Mouse (Mus musculus): ENCODE data around the gene Creb3l2. TPM values are rescaled to one million over a fixed set of nuclear protein-coding genes. Genes with fewer than 3 reads are reported as not detected.

The Creb3l2 gene
- total RNA-seq, 2 experiments from 2014 or later, result 61.7 to 66.7 TPM

DNA sequence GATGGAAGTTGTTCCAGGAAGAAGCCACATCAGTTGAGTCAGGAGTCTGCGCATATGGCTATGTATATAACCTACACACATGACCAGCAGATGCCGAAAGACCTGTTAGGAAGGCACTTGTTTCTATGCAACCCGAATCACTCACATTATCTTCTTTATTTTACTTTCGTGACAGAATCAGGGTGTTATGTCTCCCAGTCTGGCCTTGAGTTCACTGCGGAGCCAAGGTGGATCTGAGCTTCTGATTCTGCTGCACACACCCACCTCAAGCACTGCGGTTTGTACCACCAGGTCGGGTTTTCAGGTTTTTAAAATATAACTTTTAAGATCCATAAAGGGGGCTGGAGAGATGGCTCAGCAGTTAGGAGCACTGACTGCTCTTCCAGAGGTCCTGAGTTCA, 119.3 kb downstream of the Creb3l2 start:
- no peak for DNase-seq

DNA sequence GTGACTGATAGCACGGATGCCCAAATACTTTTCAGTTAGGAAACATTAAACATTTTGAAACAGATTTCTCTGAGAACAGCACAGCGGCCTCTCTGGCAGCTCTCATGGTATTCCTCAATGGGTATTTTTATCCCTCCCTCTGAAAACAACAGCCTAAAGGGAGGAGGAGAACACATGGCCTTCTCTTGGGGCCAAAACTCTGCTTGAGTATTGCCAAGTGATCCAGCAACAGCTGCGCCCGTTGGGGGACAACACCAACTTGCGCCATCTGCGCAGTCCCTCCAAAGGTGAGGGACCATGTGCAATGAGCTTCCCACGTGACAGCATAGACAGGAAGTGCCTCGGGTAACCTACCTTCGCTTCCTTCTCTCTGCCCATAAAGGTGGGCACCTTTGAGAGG, 119.9 kb downstream of the Creb3l2 start:
- DNase-seq, result no peak

DNA sequence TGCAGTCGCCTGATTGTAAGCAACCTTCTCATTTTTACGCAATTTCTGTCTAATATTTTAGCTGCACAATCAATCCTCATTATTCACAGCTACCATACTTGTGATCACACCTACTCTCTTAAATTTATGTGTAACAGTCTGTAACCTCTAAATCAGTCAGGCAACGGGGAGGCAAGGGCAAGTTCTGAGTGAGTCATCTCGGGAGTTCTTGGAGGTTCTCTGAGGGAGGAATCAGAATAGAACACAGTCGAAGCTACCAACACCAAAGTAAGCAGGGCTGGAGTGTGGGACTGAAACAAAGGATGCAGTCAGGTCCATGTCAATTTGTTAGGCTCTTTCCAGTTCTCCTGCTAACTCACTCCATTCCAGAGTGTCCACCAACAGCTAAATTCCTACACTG, 124.0 kb downstream of the Creb3l2 start:
- DNase-seq, result no peak

DNA sequence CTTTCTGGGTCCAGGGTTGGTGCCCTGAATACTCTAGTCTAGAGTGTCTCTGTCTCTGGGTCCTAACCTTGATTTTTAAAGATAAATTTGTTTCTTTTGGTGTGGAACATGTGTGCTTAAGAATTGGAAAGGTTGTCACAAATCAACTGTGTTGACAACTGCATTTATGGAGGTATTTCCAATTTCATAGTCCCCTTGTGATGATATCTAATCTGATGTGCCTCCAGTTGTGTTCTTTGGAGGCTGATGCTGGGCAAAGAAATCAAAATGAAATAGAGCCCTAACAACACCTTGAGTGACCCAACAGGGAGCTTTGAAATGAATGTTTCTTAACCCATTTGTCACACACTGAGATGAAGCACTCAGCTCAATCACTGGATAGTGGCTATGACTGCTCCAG, 126.5 kb downstream of the Creb3l2 start:
- DNase-seq, result no peak

DNA sequence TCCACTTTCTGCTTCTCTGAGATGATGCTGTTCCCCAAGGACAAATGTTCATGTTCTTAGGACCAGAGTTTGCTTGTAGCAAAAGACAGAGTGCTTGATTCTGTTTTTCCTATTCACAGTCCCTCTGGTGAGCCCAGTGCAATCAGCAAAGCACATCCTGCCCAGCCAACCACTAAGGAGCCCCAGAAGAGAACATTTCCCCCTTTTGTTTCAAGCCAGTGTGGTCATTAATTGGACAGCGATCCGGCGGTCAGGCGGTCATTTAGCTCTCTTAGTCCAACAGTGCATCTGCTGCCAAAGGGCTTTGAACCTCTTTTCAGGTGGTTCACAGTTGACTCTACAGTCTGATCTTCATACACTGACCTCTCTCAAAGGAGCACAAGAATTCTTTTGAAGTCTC, 131.3 kb downstream of the Creb3l2 start:
- DNase-seq, result no peak

DNA sequence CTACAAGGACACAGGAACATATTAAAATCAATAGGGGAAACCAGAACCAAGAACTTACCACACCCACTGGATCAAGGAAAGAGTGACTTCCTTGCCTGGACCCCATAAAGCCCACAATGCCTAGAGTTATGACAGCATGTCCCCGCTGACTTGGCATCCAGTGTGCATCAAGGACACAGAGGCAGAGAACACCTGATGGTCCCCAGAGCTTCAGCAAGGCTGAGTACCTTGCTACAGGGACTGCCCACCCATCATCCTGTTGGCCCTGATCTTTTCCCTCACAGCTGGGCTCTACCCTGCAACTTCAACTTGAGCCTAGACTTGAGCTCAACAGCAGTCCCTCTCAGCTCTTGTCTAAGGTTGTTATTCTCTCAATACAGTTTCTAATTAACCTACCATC, 135.3 kb downstream of the Creb3l2 start:
- DNase-seq, result no peak

DNA sequence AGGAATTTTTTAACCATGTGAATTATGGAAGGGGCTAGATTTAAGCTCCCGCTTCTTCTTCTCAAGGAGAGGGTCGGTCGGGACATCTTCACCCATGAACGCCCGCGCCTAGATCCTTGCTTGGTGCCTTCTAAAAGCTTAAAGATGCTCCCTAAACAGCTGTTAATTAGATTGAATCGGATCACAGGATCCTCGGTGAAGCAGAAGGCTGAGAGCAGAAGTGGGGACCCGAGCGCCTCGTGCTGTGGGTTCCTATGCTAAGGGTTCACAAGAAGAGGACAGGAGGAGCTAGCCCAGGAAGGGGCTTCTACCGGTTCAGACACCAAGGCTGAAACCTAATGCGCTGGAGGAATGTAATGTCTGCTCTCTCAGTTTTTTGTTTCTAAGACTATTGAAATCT, 141.5 kb downstream of the Creb3l2 start:
- no peak for DNase-seq

DNA sequence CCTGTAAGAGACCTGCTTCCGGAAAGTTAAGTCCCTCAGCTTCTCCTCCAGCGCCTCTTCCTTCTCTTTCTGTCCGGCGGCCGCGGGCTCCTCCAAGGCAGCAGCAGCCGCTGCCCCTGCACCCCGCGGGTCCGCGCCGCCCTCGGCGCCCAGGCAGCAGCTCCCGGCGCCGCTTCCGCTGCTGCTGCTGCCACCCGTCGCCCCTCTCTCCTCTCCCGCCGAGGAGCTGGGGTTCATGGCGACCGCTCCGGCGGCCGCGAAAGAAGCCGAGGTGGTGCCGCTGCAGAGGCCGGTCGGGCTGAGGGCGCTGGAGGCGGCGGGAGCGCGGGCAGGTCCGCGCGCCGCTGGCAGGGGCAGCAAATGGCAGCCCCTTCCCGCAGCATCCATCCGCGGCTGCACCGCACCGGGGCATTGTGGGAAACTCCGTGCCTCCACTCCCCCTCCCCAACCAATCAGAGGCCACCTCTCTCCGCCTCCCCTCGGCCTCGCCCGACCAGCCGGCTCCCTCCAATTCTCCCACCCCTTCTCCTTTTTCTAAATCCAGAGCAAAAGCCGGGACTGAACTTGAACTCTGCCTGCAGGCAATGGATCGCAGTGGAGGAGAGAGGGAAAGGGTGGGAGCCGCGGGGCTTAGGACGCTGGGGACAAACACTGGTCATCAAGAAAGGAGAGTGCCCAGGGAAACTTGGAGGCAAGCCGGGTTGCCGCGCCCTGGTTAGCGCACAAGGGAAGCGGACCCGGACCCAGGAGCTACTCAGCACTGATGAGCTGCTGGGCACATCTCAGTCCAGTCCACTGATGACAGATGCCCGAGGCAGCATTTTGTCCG, 142.2 kb downstream of the Creb3l2 start, which contains the start of gene Dgki:
Gene Dgki (minus strand): TSS at position 623 of the 829 bp plus-strand sequence.
- DNase-seq, result peak; percentile 40

DNA sequence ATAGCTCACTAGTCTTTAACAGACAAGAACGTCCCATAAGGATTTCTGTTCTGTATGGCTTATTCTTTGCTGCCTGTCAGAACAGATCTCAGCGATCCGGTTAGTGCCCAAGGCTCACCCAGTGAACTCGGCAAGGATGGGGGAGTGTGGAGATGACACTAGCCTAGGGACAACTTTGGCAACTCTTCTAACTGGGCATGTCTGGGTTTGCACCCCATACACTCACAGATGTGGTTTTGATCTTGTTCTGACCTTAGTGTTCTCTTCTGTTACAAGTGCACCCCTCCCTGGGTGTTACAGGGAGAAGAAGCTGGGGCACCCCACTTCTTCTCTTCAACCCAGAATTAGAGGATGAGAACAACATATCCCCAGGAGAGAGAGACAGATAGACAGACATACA, 143.0 kb downstream of the Creb3l2 start:
- no peak for DNase-seq

DNA sequence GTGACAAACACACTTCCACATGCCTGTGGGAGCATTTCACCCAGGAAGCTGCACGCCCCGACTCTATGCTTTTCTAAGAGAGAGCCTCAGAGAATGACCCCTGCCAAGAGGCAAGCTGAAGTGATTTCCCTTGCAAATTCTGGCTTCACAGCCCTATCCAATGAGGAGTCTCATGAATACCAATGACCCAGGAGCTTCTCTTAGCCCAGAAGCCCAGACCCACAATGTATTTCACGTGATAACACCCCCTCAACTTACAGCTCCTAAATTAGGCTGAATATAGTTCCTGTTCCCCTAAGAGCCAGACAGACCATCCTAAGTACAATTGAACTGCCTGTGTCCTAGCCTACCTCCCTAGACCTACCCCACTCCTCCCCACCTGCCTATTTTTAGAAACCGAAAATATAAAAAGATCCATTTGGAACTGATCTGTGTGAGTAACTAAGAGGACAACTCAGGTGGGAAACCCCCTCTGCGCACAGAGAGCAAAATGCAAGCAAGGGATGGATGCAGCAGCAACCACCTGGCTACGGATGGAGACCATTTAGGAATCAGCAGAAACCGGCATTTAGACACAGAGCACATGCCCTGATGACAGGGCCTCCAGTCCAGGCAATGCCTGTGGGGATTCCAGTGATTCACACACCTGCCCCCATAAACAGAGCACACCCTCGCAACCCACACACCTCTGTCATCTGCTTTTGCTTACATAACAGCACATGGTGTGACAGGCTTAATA, 144.0 kb downstream of the Creb3l2 start:
- DNase-seq, result no peak

DNA sequence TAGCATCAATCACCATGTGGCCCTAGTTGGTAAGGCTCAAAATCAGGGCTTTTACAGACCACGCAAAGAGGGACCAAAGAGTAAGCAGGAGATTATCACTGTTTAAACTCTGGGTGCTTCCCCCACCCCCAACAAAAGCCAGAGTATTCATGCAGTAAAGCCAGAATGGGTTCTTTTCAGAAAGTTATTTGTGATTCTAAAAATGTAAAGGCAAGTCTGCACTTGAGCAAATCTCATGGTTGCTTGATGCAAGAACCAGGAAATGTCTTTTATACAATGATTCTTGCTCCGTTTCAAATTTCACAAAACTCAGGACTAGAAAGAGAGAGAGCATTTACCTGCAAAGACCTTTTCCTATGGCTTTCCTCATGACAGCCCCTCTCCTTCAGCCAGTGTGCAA, 149.9 kb downstream of the Creb3l2 start:
- DNase-seq, result no peak

DNA sequence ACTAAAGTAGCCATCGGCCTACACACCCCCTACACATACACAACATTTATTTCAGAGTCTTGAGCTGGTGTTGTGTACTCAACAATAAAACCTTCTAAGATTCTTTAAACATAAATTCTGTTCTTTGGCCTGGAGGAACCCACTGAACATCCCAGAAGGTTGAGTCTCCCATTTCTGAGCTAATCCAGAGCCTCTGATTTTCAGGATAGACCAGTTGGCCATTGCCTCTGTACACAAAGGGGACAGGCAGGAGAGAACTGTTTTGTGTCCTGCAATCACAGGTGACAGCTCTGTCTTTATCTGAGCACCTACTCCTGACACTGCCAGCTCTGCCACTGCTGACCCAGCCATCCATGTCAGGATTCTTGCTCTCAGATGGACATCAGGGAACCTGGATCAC, 150.8 kb downstream of the Creb3l2 start:
- no peak for DNase-seq

DNA sequence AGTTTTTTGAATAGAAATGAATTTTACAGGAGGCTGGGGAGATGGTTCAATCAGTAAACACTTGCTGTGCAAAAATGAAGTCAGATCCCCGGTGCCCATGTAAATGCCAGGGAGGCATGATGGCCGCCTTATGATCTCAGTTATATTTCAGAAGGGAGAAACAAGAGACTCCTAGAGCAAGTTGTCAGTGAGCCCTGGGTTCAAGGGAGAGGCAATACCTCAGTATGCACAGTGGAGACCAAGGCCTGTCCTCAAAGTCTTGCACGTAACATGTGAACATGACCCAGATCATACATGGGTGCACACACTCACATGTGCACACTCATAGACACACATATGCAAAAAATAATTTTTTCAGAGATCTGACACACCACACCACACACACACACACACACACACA, 151.3 kb downstream of the Creb3l2 start:
- no peak for DNase-seq

DNA sequence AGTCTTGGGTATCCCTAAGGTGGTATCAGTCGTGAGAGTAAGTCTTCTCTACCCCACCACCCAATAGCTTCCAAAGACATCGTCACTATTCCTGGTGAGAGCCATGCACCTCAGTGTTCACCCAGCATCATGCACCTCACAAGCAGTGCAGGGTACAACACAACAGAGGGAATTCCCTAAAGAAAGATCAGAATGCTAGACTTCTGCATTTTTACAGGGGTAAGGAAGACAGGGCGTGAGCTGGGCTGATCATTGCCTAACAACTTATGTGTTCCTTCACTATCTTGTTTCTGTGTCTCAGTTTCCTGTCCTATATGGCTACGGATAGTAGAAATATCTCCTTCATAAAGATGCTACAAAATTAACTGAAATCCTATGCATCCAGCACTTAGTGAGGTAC, 155.8 kb downstream of the Creb3l2 start:
- DNase-seq, result no peak

DNA sequence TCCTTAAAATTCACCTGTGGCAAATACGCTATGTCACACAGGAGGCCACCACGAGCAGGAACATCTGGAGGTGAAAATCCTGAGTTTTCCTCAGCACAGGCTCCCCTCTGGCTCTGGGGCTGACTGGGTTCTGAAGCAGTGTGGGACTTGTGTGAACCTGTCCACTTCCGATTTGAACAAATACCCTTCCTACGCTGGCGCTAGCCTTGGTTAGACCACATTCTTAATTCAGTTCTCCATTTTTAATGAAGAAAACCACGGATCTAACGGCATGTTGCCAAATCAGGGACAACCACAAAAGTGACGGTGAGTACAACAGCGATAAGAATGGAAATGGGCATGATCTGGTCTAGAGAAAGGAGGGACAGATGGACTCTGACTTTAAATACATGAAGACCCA, 157.1 kb downstream of the Creb3l2 start:
- DNase-seq, result no peak

DNA sequence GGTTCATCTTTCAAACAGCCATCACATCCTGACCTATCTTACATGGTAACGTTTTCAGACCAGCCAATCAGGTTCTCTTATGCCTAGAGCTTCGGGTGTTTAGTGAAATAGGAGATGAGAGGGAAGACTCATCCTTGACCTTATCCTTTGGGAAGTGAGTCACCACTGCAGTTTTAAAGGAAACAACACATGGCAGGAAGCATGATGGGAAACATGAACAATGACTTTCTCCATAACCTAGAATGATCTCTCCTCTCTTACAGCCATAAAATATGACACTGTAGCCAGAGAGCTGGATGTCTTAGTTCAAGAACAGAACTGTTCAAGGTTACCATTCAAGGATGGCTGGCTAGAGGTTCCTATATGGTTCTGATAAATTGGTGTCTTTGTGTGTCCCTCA, 158.6 kb downstream of the Creb3l2 start:
- DNase-seq, result no peak

DNA sequence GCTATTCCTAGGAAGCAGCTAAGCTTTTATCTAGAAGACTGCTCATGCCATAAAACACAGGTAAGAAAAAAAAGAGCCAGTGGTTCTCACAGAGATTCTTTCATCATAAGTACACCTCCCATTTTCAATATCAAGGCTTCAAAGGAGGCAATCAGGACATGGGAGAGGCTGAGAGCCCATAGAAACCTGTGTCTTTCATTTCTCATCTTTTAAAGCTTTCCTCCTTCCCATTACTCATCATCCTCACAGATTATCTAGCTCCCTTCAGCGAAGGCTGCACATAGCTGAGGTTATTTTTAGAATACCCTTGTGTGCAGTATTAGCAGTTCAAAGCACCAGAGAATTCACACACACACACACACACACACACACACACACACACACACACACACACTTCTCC, 159.3 kb downstream of the Creb3l2 start:
- no peak for DNase-seq

Other genes with a start within 250 kb of the Creb3l2 start
- gene Dgki, start 142.0 kb downstream of the Creb3l2 start, total RNA-seq (2021), result under 1 TPM; 0.67 to 0.70 TPM
- not detected for gene Akr1d1, start 88.0 kb upstream of the Creb3l2 start, total RNA-seq (2021)